ENCODE assay signal across 15 mouse cellular contexts in the genomic region with DNA sequence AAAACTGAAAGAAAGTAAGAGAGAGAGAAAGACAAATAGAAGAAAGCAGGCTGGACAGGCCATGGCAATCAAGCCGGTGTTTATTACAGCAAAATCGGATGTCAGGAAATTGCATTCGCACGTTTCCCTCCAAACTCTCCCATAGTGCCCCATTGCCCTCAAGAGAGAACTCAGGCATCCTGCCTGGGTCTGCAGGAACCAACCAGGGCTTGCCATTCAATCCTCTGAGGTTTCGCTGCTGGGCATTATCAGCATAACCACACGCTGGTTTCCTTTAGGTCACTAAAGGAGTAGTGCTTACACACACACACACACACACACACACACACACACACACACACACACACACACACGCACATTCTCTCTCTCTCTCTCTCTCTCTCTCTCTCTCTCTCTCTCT. TPM values are rescaled to one million over a fixed set of nuclear protein-coding genes. Genes with fewer than 3 reads are reported as not detected.
DNase-seq lines count a peak whose midpoint lies in the region; ATAC-seq and TF ChIP-seq lines count a peak whose summit lies in the region.
"Had no signal": no experiment of that assay in that cellular context is flagged by ENCODE, and none has a peak within 500 bp of the region (broad histone marks: within the 10 kb centered on the region; RNA-seq: fewer than 3 reads in every experiment).

No protein-coding gene starts in this region.

- H3K9me3 ChIP-seq in heart, embryonic 16.5 days (replicated peaks; ENCODE audit: control insufficient read depth, low read length) = peaks cover 5% of the 10 kb centered on the region; the same call in 1 of the 2 replicates
- peaks cover 8% of the 10 kb centered on the region for H3K9me3 ChIP-seq in CH12.LX (replicated peaks; ENCODE audit: low read length)
- no peaks in the 10 kb centered on the region for H3K9me3 ChIP-seq in hindbrain, embryonic 13.5 days
- H3K9me3 ChIP-seq: stomach, embryonic 15.5 days had no signal

- no peaks in the 10 kb centered on the region for H3K27me3 ChIP-seq in heart, embryonic 16.5 days (ENCODE audit: control insufficient read depth, insufficient read depth, low read length)
- H3K27me3 ChIP-seq in CH12.LX (replicated peaks) = no peaks in the 10 kb centered on the region
- H3K27me3 ChIP-seq in small intestine, adult 2 months (ENCODE audit: control insufficient read depth, insufficient read depth, low read length) = no peaks in the 10 kb centered on the region
- no peaks in the 10 kb centered on the region for H3K27me3 ChIP-seq in hindbrain, embryonic 13.5 days
- H3K27me3 ChIP-seq: limb, embryonic 13.5 days; midbrain, embryonic 12.5 days; stomach, embryonic 15.5 days had no signal

- H3K27ac ChIP-seq in heart, embryonic 16.5 days (ENCODE audit: low read length) = no peak overlapping the region
- peak overlapping the region; percentile 98 for H3K27ac ChIP-seq in CH12.LX (ENCODE audit: insufficient read depth, low read depth)
- H3K27ac ChIP-seq in small intestine, adult 2 months (ENCODE audit: insufficient read depth, low read depth, low read length) = no peak overlapping the region; the same call in 1 of the 2 replicates
- H3K27ac ChIP-seq in hindbrain, embryonic 13.5 days = no peak overlapping the region
- H3K27ac ChIP-seq: limb, embryonic 13.5 days; midbrain, embryonic 12.5 days had no signal

- in situ Hi-C loops in CH12.LX (cut with MboI; ENCODE audit: low pct_ligation_motif_present, low pct_unique_long_range_greater_than_20kb, low sequenced_read_pairs) = no loop called here

- dilution Hi-C loops in CH12.LX (cut with MboI; ENCODE audit: extremely low pct_ligation_motif_present, extremely low pct_unique_long_range_greater_than_20kb, low sequenced_read_pairs) = no loop called here

- no peaks in the 10 kb centered on the region for H3K79me2 ChIP-seq in CH12.LX (replicated peaks; ENCODE audit: control insufficient read depth, extremely low read depth, insufficient read depth, poor library complexity, severe bottlenecking)

- DNase-seq in heart, adult 11 months = no peak
- peak; percentile 93 for DNase-seq in CH12.LX (ENCODE audit: extremely low read depth)
- DNase-seq in urinary bladder, adult 2 months (ENCODE audit: low spot score) = no peak
- no peak for DNase-seq in left cerebral cortex, postnatal 4 days
- DNase-seq: adrenal gland, postnatal 36 days; cerebellum, adult 9-11 months; gastrocnemius, postnatal 25 days; kidney, postnatal 4 days had no signal

- no peaks in the 10 kb centered on the region for H3K36me3 ChIP-seq in heart, embryonic 16.5 days (ENCODE audit: control insufficient read depth, insufficient read depth)
- peaks cover 5 to 16% of the 10 kb centered on the region in 2 experiments for H3K36me3 ChIP-seq in CH12.LX (replicated peaks in 1 of 2; ENCODE audit: control insufficient read depth in 1 of 2, insufficient read depth in 1 of 2, low read length in 1 of 2)
- no peaks in the 10 kb centered on the region for H3K36me3 ChIP-seq in small intestine, adult 2 months (ENCODE audit: control insufficient read depth, insufficient read depth, low read length)
- no peaks in the 10 kb centered on the region for H3K36me3 ChIP-seq in hindbrain, embryonic 13.5 days
- H3K36me3 ChIP-seq: limb, embryonic 13.5 days; midbrain, embryonic 12.5 days; stomach, embryonic 15.5 days had no signal

- intact Hi-C loops in left cerebral cortex, postnatal 4 days (cut with DNase I) = no loop called here

- WGBS in heart, embryonic 16.5 days = 38% methylated on average over 7 of the region's 7 CpGs
- 29% methylated on average over 7 of the region's 7 CpGs for whole genome bisulfite sequencing in small intestine, adult 2 months
- 67% methylated on average over 7 of the region's 7 CpGs for WGBS in hindbrain, embryonic 13.5 days

- no peak overlapping the region for H3K9ac ChIP-seq in heart, embryonic 16.5 days (ENCODE audit: low read length)
- H3K9ac ChIP-seq in CH12.LX (ENCODE audit: insufficient read depth, low read depth) = peak overlapping the region; percentile 96
- H3K9ac ChIP-seq in hindbrain, embryonic 13.5 days = no peak overlapping the region
- H3K9ac ChIP-seq: limb, embryonic 13.5 days; midbrain, embryonic 12.5 days; stomach, embryonic 15.5 days had no signal

- H3K4me1 ChIP-seq in heart, embryonic 16.5 days (ENCODE audit: control insufficient read depth, insufficient read depth, low read length) = 0 out of 2 replicates have a peak, but pooled peaks cover 2% of the 10 kb centered on the region
- peaks cover 17 to 59% of the 10 kb centered on the region in 2 experiments for H3K4me1 ChIP-seq in CH12.LX (ENCODE audit: control insufficient read depth in 1 of 2, insufficient read depth in 2 of 2)
- H3K4me1 ChIP-seq in small intestine, adult 2 months (ENCODE audit: control insufficient read depth, insufficient read depth, insufficient read length, low read length) = peaks cover 3% of the 10 kb centered on the region; the same call in 1 of the 2 replicates
- H3K4me1 ChIP-seq in hindbrain, embryonic 13.5 days (replicated peaks) = no peaks in the 10 kb centered on the region
- H3K4me1 ChIP-seq: midbrain, embryonic 12.5 days; stomach, embryonic 15.5 days had no signal

- TF ChIP-seq CTCF in CH12.LX (conservative IDR thresholded peaks at IDR 0.05 in 1 of 2, IDR thresholded peaks at IDR 0.05 in 1 of 2; ENCODE audit: low read depth in 2 of 2, low read length in 2 of 2) = no peak
- no peak for TF ChIP-seq CTCF in small intestine, adult 2 months (IDR thresholded peaks at IDR 0.05; ENCODE audit: extremely low read depth, insufficient read length, insufficient replicate concordance, low read depth, low read length)

- H3K4me3 ChIP-seq in heart, embryonic 16.5 days (ENCODE audit: low read length) = no peak overlapping the region
- peak overlapping the region; percentile 40 to 61 (median 49) for H3K4me3 ChIP-seq in CH12.LX (replicated peaks in 1 of 3; ENCODE audit: low read depth in 2 of 3, low read length in 2 of 3, poor library complexity in 1 of 3)
- H3K4me3 ChIP-seq in small intestine, adult 2 months (ENCODE audit: low read depth, low read length) = peak overlapping the region; percentile 24
- H3K4me3 ChIP-seq in hindbrain, embryonic 13.5 days = no peak overlapping the region
- H3K4me3 ChIP-seq: limb, embryonic 13.5 days; midbrain, embryonic 12.5 days; stomach, embryonic 15.5 days had no signal

- no peak for TF ChIP-seq POLR2A in CH12.LX (IDR thresholded peaks at IDR 0.05; ENCODE audit: low read depth, low read length)
- TF ChIP-seq POLR2A in small intestine, adult 2 months (IDR thresholded peaks at IDR 0.05; ENCODE audit: low read depth, low read length) = no peak

- TF ChIP-seq RAD21 in CH12.LX (IDR thresholded peaks at IDR 0.05; ENCODE audit: low read depth, low read length) = no peak; the same call in none of the 2 replicates

- no peak for TF ChIP-seq EP300 in CH12.LX (IDR thresholded peaks at IDR 0.05; ENCODE audit: low read length)

- H3K4me2 ChIP-seq in heart, embryonic 16.5 days (ENCODE audit: low read depth, low read length) = 0 out of 2 replicates have a peak overlapping the region, but pooled peaks have one; percentile 44
- peak overlapping the region; percentile 84 for H3K4me2 ChIP-seq in CH12.LX (ENCODE audit: insufficient read depth, low read depth, poor library complexity, severe bottlenecking)
- H3K4me2 ChIP-seq in hindbrain, embryonic 13.5 days = no peak overlapping the region
- H3K4me2 ChIP-seq: limb, embryonic 13.5 days; midbrain, embryonic 12.5 days had no signal

- no peak for ATAC-seq in heart, embryonic 16.5 days (replicated peaks; ENCODE audit: extremely low read depth, insufficient read depth, low FRiP score)
- peak; percentile 54 to 74 for ATAC-seq in hematopoietic stem cell, adult 5-6 weeks (replicated peaks in 1 of 2; ENCODE audit: insufficient read depth in 1 of 2, low FRiP score in 2 of 2, low TSS enrichment in 1 of 2, low read depth in 1 of 2, poor library complexity in 2 of 2, severe bottlenecking in 2 of 2)
- ATAC-seq in hindbrain, embryonic 13.5 days (ENCODE audit: low FRiP score) = no peak

TF ChIP-seq in CH12.LX, 34 proteins besides CTCF, POLR2A, EP300 and RAD21 (continues in another document):
- TF ChIP-seq ETS1 (conservative IDR thresholded peaks at IDR 0.05; ENCODE audit: low read depth, low read length) (peak; percentile 80), SMC3 (IDR thresholded peaks at IDR 0.05; ENCODE audit: low read depth, low read length) (peak; percentile 11; the same call in 1 of the 2 replicates), MEF2A (IDR thresholded peaks at IDR 0.05; ENCODE audit: borderline replicate concordance, low read depth, low read length) (peak; percentile 60), SIN3A (IDR thresholded peaks at IDR 0.05; ENCODE audit: low read length) (0 out of 2 replicates have a peak, but pooled peaks have one; percentile 39), MYC (IDR thresholded peaks at IDR 0.05; ENCODE audit: low read depth, low read length) (0 out of 2 replicates have a peak, but pooled peaks have one; percentile 29), MAZ (IDR thresholded peaks at IDR 0.05; ENCODE audit: low read depth, low read length) (peak; percentile 39), KAT2A (IDR thresholded peaks at IDR 0.05; ENCODE audit: insufficient replicate concordance, low read length) (0 out of 2 replicates have a peak, but pooled peaks have one; percentile 8), ZKSCAN1 (IDR thresholded peaks at IDR 0.05; ENCODE audit: borderline replicate concordance, low read depth, low read length) (no peak), IRF4 (IDR thresholded peaks at IDR 0.05; ENCODE audit: low read depth, low read length) (peak; percentile 46; the same call in 1 of the 2 replicates)

RNA-seq across cellular contexts. Expression of gene B4galt5, which starts 18.3 kb away (rescaled TPM):
- 8.1 and 8.3 TPM in 2 replicates for polyA plus RNA-seq in heart, embryonic 16.5 days (2015; fragmentation: Nextera tagmentation; extraction: Ambion mirVana)
- total RNA-seq in CH12.LX (2012; rRNA removed) (12.5 and 14.4 TPM in 2 replicates), CH12.LX (2014; rRNA removed) (12.0 and 13.5 TPM in 2 replicates)
- 17.6 and 22.4 TPM in 2 replicates for polyA plus RNA-seq in CH12.LX (2012; ENCODE audit: insufficient read length, low read depth)
- 9.9 and 21.1 TPM in 2 replicates for total RNA-seq in hematopoietic stem cell, adult 5-6 weeks (2017)
- polyA plus RNA-seq in small intestine, adult 2 months (2012; rRNA removed) = 24.8 and 84.7 TPM in 2 replicates
- 12.3 and 12.5 TPM in 2 replicates for polyA plus RNA-seq in hindbrain, embryonic 13.5 days (2015; fragmentation: Nextera tagmentation; extraction: Ambion mirVana)
- polyA plus RNA-seq in urinary bladder, adult 2 months (2012; rRNA removed) = 12.6 and 28.4 TPM in 2 replicates
- total RNA-seq in left cerebral cortex, postnatal 4 days (2021) = 10 to 100 TPM; 77.2 to 80.4 TPM

RNA-seq across cellular contexts. Expression of gene Slc9a8, which starts 54.2 kb away (rescaled TPM):
- polyA plus RNA-seq in heart, embryonic 16.5 days (2015; fragmentation: Nextera tagmentation; extraction: Ambion mirVana) = 19.1 and 20.1 TPM in 2 replicates
- total RNA-seq in CH12.LX (2012; rRNA removed) (21.2 and 26.0 TPM in 2 replicates), CH12.LX (2014; rRNA removed) (12.9 and 14.5 TPM in 2 replicates)
- polyA plus RNA-seq in CH12.LX (2012; ENCODE audit: insufficient read length, low read depth) = 20.6 and 25.0 TPM in 2 replicates
- total RNA-seq in hematopoietic stem cell, adult 5-6 weeks (2017) = 38.8 and 56.3 TPM in 2 replicates
- polyA plus RNA-seq in small intestine, adult 2 months (2012; rRNA removed) = 19.8 and 34.8 TPM in 2 replicates
- polyA plus RNA-seq in hindbrain, embryonic 13.5 days (2015; fragmentation: Nextera tagmentation; extraction: Ambion mirVana) = 21.2 and 22.7 TPM in 2 replicates
- polyA plus RNA-seq in urinary bladder, adult 2 months (2012; rRNA removed) = 35.8 and 40.0 TPM in 2 replicates
- 10 to 100 TPM; 33.9 to 42.1 TPM for total RNA-seq in left cerebral cortex, postnatal 4 days (2021)

Comparison
In these comparisons a context has a peak if more than half of its experiments do, and no peak if none do; other contexts are left out.
1. ATAC-seq: peak in hematopoietic stem cell, adult 5-6 weeks (2 of 2); none in heart, embryonic 16.5 days (single experiment) and hindbrain, embryonic 13.5 days (single experiment).
2. H3K4me3 ChIP-seq: peak in CH12.LX (3 of 3) and small intestine, adult 2 months (single experiment); none in heart, embryonic 16.5 days (single experiment) and hindbrain, embryonic 13.5 days (single experiment).